Mouse (Mus musculus) neural tube, embryonic 14.5 days (tissue): ENCODE data around the gene Olfr1395. TPM values are rescaled to one million over a fixed set of nuclear protein-coding genes. Genes with fewer than 3 reads are reported as not detected.

Source experiments
- ATAC-seq: fragments of 200-750 bp; cut with Nextera tagmentation; 2 replicates; pipeline ENCODE4 v1.8.0; 2017; ENCODE audit warnings: low read depth, mild to moderate bottlenecking, moderate TSS enrichment, moderate library complexity
- H3K27ac ChIP-seq: fragments of 300-500 bp; sonication (generic); 2 replicates; pipeline ENCODE4 v1.5.1; 2014; ENCODE audit warnings: low read depth, mild to moderate bottlenecking, control low read depth, low read length, moderate library complexity, mixed read lengths
- H3K27me3 ChIP-seq: fragments of 300-500 bp; sonication (generic); 2 replicates; pipeline ENCODE4 v1.6.1; 2014; ENCODE audit warnings: low read length; ENCODE audit not compliant: control insufficient read depth, insufficient read depth
- H3K36me3 ChIP-seq: fragments of 300-500 bp; sonication (generic); 2 replicates; pipeline ENCODE4 v1.6.1; 2014; ENCODE audit warnings: low read length, mixed read lengths; ENCODE audit not compliant: control insufficient read depth, insufficient read depth
- H3K4me1 ChIP-seq: fragments of 300-500 bp; sonication (generic); 2 replicates; pipeline ENCODE4 v1.6.1; 2014; ENCODE audit warnings: low read length; ENCODE audit not compliant: control insufficient read depth, insufficient read depth
- H3K4me2 ChIP-seq: fragments of 300-500 bp; sonication (generic); 2 replicates; pipeline ENCODE4 v1.6.1; 2014; ENCODE audit warnings: mild to moderate bottlenecking, low read depth, low read length, control low read depth
- H3K4me3 ChIP-seq: fragments of 300-500 bp; sonication (generic); 2 replicates; pipeline ENCODE4 v1.5.1; 2014; ENCODE audit warnings: low read depth, low read length, control low read depth, mixed read lengths
- H3K9ac ChIP-seq: fragments of 300-500 bp; sonication (generic); replicated peaks from 2 replicates; pipeline ENCODE4 v1.6.1; 2014; ENCODE audit warnings: low read depth, mild to moderate bottlenecking, control low read depth, low read length, mixed read lengths
- H3K9me3 ChIP-seq: fragments of 300-500 bp; sonication (generic); 2 replicates; pipeline ENCODE4 v1.6.1; 2016; ENCODE audit warnings: low read length; ENCODE audit not compliant: control insufficient read depth
- WGBS: fragments of 180-500 bp; shearing (Covaris S2); extraction: QIAGEN DNeasy Blood & Tissue Kit; methylation state at CpG from one replicate; pipeline ENCODE4 v1.1.7; 2014; 5-methylcytosine and 5-hydroxymethylcytosine counted together
- polyA plus RNA-seq: library from polyadenylated mRNA; unstranded; fragments of >200 nt; fragmentation: Nextera tagmentation; extraction: Ambion mirVana; gene quantifications from 2 replicates; pipeline ENCODE4 v1.2.1, GENCODE M21; 2014

Olfr1395 gene
- polyA plus RNA-seq, 1 experiment from 2014 or later = not detected

DNA sequence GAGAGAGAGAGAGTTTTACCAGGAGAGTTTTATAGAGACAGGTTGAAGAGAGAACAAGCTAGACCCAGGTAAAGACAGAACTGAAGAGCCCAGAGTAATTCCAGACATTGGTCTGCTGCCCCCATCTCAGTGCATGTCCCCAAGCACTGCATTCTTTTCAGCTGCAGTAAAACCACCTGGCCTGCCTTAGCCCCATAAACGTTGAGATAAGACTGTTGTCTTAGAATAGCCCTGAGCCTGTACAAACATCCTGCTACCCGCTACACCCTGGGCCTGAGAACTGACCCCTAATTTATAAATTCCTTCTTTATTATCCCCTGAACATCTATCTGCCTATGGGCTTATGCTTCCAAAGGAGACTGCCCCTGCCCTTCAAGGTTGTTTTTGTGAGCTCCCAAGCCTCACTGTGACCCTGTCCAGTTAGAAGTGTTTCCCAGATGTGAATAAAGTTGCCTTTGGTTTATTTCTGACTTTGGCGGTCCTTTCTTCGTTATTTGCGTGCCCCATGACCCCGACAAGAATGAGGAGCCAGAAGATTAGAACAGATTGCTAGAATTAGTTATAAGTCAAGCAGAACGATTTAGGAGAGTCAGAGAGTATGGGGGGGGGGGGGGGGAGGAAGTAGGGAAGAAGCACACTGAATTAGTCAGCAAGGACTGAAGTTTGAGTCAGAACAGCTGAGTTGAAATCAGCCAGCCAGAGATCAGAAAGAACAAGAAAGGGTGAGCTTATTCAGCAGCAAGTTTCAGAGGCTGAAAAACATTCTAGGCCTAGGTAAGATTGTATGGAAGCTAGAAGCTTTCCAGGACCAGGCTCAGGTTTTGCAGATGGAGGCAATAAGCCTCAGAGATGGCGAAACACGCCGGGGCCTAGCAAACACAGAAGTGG, 34.2 kb upstream of the Olfr1395 start:
- H3K4me3 ChIP-seq = no peak overlapping the region
- H3K9ac ChIP-seq = no peak overlapping the region
- H3K27me3 ChIP-seq = no peaks in the 10 kb centered on the region
- H3K4me1 ChIP-seq = no peaks in the 10 kb centered on the region
- H3K27ac ChIP-seq = no peak overlapping the region
- ATAC-seq = no peak
- H3K9me3 ChIP-seq = no peaks in the 10 kb centered on the region
- no peaks in the 10 kb centered on the region for H3K36me3 ChIP-seq
- WGBS = 74% methylated on average over 10 of the region's 10 CpGs
- H3K4me2 ChIP-seq = no peak overlapping the region

DNA sequence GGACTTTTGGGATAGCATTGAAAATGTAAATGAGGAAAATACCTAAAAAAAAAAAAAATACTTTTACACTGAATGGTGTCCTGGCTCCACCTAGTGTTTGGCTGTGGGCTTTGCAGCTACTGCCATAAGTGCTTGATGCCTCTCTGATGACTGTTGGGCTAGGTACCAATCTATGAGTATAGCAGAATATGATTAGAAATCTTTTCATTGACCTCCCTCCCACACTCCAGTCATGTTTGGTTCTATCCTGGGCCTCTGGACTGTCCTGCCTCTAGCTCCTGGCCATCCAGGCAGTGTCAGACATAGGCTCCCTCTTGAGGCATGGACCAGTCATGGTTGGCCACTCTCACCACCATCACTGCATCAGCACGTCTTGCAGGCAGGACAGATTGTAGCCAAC, 33.2 kb upstream of the Olfr1395 start:
- no peak overlapping the region for H3K9ac ChIP-seq
- H3K27ac ChIP-seq = no peak overlapping the region
- no peaks in the 10 kb centered on the region for H3K36me3 ChIP-seq
- no peak overlapping the region for H3K4me3 ChIP-seq
- H3K27me3 ChIP-seq = no peaks in the 10 kb centered on the region
- no peaks in the 10 kb centered on the region for H3K4me1 ChIP-seq
- H3K9me3 ChIP-seq = no peaks in the 10 kb centered on the region
- no peak overlapping the region for H3K4me2 ChIP-seq
- no peak for ATAC-seq
- 36% methylated on average over 1 of the region's 1 CpGs for WGBS

DNA sequence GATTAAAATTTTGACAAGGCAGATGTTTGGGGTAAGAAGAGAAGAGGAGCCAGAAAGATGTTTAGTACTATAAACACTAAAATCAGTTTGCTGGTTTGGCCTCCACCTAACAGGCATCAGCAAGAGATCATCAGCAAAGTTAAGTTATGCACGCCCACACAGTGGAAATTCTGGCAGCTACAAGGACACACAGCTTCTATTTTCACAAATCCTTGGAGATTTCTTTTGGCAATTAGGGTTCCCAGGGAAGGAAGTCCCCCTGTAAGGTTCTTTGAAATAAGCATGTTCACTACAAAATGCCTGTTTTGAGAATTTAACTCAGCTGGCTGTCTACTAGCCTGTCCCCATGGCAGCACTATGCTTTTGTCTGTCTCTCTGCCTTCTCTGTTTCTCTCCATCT, 31.1 kb upstream of the Olfr1395 start:
- WGBS = 87% methylated on average over 1 of the region's 1 CpGs
- Histone ChIP-seq H3K27ac (no peak overlapping the region), H3K9ac (no peak overlapping the region), H3K36me3 (no peaks in the 10 kb centered on the region), H3K4me3 (no peak overlapping the region), H3K27me3 (no peaks in the 10 kb centered on the region), H3K4me1 (no peaks in the 10 kb centered on the region), H3K4me2 (no peak overlapping the region), H3K9me3 (no peaks in the 10 kb centered on the region)
- no peak for ATAC-seq

DNA sequence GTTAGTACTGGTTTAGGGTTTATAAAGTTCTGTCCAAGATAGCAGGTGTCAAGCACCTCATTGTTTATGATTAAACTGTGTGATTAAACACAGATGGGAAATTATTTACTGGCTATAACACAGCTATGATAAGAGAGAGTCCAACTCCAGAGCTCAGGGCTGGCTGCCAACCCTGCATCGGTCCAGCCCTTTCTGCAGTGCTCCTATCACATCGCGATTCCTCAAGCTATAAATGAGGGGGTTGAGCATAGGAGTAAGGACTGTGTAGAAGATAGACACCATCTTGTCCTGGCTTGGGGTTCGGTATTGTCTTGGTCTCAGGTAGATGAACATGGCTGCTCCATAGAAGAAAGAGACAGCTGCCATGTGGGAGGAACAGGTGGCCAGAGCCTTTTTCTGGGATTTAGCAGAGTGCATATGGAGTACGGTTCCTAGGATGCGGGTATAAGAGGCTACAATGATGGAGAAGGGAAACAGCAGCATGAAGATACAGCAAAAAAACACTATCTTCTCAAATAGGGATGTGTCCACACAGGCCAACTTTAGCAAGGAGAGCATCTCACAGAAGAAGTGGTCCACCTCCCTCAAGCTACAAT, 29.4 kb upstream of the Olfr1395 start:
- no peaks in the 10 kb centered on the region for H3K36me3 ChIP-seq
- no peak for ATAC-seq
- H3K27ac ChIP-seq = no peak overlapping the region
- no peaks in the 10 kb centered on the region for H3K27me3 ChIP-seq
- H3K4me3 ChIP-seq = no peak overlapping the region
- H3K4me1 ChIP-seq = no peaks in the 10 kb centered on the region
- WGBS = 93% methylated on average over 6 of the region's 6 CpGs
- H3K9me3 ChIP-seq = no peaks in the 10 kb centered on the region
- no peak overlapping the region for H3K4me2 ChIP-seq
- H3K9ac ChIP-seq = no peak overlapping the region

DNA sequence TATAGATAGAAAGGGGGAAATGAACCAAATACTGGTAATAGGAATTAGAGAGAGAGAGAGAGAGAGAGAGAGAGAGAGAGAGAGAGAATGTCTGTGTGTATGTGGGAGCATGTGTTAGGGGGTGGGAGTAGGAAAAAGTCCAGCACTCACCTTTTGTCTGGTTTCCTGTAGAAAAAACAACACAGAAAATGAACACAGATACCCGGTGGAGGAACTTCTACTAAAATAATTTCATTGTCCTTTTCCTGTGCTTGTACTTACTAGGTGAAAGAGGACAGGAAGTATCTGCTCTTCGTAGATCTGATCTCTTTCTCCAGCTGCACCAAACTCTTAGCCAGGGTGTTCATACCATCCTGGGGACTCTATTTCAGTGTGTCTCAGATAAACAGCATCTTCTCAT, 27.9 kb upstream of the Olfr1395 start:
- H3K4me2 ChIP-seq = no peak overlapping the region
- WGBS = 79% methylated on average over 2 of the region's 2 CpGs
- no peaks in the 10 kb centered on the region for H3K4me1 ChIP-seq
- no peak overlapping the region for H3K27ac ChIP-seq
- H3K9me3 ChIP-seq = no peaks in the 10 kb centered on the region
- no peak for ATAC-seq
- no peak overlapping the region for H3K4me3 ChIP-seq
- no peak overlapping the region for H3K9ac ChIP-seq
- H3K27me3 ChIP-seq = no peaks in the 10 kb centered on the region
- H3K36me3 ChIP-seq = no peaks in the 10 kb centered on the region

DNA sequence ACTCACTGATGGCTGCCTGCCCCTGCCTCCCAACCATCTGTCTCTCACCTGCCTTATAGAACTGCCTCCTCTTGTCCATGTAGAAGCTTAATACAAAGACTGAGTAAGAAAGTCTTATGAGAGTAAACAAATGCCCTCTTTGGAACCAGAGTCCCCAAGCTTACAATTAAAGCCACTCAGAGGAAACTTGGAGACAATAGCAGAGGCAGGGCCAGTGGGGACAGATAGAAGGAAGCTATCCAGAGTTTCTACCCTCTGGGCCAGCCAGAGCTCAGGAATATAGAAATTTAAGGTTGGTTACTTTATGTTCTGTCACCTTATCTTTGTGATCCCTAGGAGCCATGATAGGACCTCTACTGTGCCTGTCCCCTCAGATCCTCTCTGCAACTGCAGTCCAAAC, 27.3 kb upstream of the Olfr1395 start, which contains the start of gene Olfr1396:
Gene Olfr1396 (minus strand): TSS at position 101 of the 400 bp plus-strand sequence.
- Histone ChIP-seq H3K36me3 (no peaks in the 10 kb centered on the region), H3K27me3 (no peaks in the 10 kb centered on the region), H3K4me3 (no peak within 1 kb of the TSS), H3K27ac (no peak within 1 kb of the TSS), H3K9ac (no peak within 1 kb of the TSS), H3K9me3 (no peaks in the 10 kb centered on the region), H3K4me2 (no peak within 1 kb of the TSS), H3K4me1 (no peaks in the 10 kb centered on the region)
- ATAC-seq = no peak

DNA sequence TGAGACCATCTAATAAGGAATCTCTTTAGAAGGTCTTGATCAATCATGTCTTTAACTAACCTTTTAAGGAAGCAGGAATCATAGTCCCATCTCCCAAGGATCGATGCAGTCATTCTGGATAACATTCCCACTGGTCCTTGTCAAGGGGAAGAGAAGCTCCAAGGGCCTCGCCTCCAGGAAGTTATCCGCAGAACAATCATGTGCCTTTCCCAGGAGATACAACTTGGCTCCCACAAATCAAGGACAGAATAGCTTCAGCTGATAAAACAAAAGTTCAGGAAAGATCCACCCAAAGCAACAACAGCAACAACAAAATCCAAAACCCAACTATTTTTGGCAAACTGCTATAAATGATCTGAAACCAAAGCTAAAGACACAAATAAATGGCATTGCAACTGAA, 22.4 kb upstream of the Olfr1395 start:
- 83% methylated on average over 3 of the region's 3 CpGs for WGBS
- Histone ChIP-seq H3K36me3 (no peaks in the 10 kb centered on the region), H3K4me1 (no peaks in the 10 kb centered on the region), H3K27me3 (no peaks in the 10 kb centered on the region), H3K9me3 (no peaks in the 10 kb centered on the region), H3K4me3 (no peak overlapping the region), H3K27ac (no peak overlapping the region), H3K9ac (no peak overlapping the region), H3K4me2 (no peak overlapping the region)
- ATAC-seq = no peak

DNA sequence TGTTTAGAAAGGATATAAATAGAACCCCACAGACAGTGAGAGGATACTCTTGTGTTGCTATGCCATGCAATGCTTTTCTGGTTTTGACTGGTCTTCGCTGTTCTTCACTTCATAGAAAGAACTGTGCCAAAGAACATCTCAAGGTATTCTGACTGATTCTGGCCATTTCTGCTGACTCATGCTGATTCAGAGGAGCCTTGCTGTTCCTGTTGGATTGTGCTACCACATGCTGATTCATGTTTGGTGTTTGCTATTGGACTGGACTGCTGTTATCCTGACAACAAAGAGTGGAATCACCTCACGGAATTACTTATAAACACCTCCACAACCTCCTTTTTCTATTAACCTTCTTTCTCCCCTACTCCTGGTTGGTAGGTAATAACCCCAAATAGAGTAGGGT, 17.9 kb upstream of the Olfr1395 start:
- Histone ChIP-seq H3K27me3 (no peaks in the 10 kb centered on the region), H3K9ac (no peak overlapping the region), H3K4me3 (no peak overlapping the region), H3K4me1 (no peaks in the 10 kb centered on the region), H3K4me2 (no peak overlapping the region), H3K27ac (no peak overlapping the region), H3K36me3 (no peaks in the 10 kb centered on the region), H3K9me3 (no peaks in the 10 kb centered on the region)
- 90% methylated on average over 2 of the region's 2 CpGs for WGBS
- no peak for ATAC-seq

DNA sequence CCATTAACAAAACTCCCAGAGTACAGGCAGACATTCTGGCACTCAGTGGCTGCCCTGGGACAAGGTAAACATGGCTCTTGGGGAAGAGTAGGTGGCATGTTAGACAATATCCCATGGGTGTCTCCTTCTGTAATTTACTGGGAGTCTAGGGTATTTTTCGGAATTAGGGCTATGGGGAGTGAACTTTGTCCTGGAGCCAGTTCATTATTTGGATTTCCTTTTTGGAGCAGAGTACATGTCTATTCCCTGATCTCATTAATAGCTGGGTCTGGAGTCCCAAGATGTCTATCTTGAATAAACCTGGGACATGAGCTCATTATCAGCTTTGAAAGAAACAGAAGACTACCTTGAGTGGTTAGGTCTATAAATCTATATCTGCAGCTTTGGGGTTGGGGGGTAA, 12.0 kb downstream of the Olfr1395 start, which contains the start of gene Olfr1394:
Gene Olfr1394 (plus strand): TSS at position 301 of the 400 bp plus-strand sequence.
- H3K4me1 ChIP-seq = no peaks in the 10 kb centered on the region
- no peaks in the 10 kb centered on the region for H3K36me3 ChIP-seq
- no peaks in the 10 kb centered on the region for H3K27me3 ChIP-seq
- no peak within 1 kb of the TSS for H3K27ac ChIP-seq
- WGBS = 94% methylated on average over 1 of the region's 1 CpGs
- no peak for ATAC-seq
- no peak within 1 kb of the TSS for H3K4me3 ChIP-seq
- H3K9me3 ChIP-seq = no peaks in the 10 kb centered on the region
- H3K4me2 ChIP-seq = no peak within 1 kb of the TSS
- no peak within 1 kb of the TSS for H3K9ac ChIP-seq
